Mouse (Mus musculus) megakaryocyte, embryonic 14.5 days (primary cell): ENCODE measurements around the gene Rnase11.

Source experiments
- FLI1 ChIP-seq: IDR thresholded peaks from 2 replicates; pipeline ENCODE4 v1.6.1; 2012; ENCODE audit warnings: low read length, inconsistent platforms, mixed read lengths
- GATA1 ChIP-seq: IDR thresholded peaks from 3 replicates; pipeline ENCODE4 v1.6.1; 2012; ENCODE audit warnings: mixed read lengths, low read length, inconsistent platforms, borderline replicate concordance

DNA sequence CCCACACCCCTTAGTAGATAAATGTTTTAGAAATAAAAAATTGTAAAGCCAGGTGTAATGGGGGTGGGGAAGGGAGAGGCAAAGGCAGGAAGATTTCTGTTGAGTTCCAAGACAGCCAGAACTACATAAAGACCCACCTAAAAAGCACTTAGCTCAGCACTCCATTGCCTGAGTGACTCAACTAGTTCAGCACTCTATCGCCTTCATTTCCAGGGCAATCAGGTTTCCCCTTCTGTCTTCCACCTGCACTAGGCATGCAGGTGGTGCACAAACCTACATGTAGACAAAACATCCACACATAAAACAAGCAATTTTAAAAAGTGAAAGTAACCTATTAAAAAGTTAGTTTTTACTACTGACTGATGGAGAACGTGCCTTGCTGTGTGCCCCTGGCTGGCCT, 35.1 kb upstream of the Rnase11 start:
- TF ChIP-seq GATA1, result no peak
- no peak for TF ChIP-seq FLI1
